Mouse (Mus musculus): ENCODE measurements at regions not wholly inside any gene's neighbourhood (a gene's known extent, or its start where the extent isn't known, plus 50 kb on each side); places are given as distances from the start of the nearest gene placed in this dataset.

DNA sequence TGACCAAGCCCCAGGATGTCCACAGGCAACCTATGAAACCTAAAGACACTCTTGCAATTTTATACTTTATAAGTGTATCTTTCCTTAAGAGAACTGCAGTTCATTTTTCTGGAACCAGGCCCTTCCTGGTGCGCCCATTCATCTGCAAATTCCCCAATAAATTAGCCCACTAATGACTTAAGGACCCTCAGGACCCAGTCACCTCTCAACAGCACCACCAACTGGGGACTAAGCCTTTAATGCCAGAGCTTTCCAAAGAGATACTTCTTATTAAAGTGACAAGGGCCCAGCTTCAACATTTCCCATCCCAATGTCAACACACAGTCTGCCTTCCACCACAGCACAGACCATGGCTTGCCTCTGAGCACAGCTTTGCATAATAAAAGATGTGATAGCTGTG is 237.6 kb upstream of the Pabpc6 start:
- DNase-seq (ENCODE audit: low spot score in 2 of 2) = no peak

- no peak for DNase-seq (ENCODE audit: low spot score in 2 of 2)
Observed at GRCm38 (mm10) chr17:9905501-9906462, 236.3 kb upstream of the Pabpc6 start.

DNA sequence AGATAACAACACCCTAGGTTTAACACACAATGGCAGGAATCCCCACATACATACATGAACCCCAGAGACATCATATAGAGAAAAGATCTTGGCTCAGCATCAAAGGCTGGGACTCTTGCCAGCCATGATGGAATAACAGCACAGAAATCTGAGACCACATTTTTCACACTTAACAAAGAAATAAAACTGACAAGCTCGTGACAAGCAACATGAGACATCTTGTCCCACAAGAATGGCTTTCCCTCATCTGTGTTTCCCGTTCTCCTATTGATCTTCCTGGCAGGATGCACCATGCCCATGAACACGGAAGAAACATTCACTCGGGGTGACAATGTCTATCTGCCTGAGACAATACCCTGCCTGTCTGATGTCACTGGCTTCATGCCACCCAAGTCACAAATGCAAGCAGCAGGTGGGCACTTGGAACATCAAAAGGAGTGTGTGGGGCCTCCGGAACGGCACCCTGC is 235.0 kb upstream of the Pabpc6 start:
- DNase-seq (ENCODE audit: low spot score in 2 of 2) = no peak

- no peak for DNase-seq (ENCODE audit: low spot score in 2 of 2)
Observed at GRCm38 (mm10) chr17:9903313-9903712, 233.8 kb upstream of the Pabpc6 start.

GRCm38 (mm10) chr17:9896964-9897363 is 227.4 kb upstream of the Pabpc6 start:
- DNase-seq (ENCODE audit: low spot score in 2 of 2) = no peak

- DNase-seq (ENCODE audit: low spot score in 2 of 2) = no peak
Observed at GRCm38 (mm10) chr17:9895686-9896082, 226.2 kb upstream of the Pabpc6 start.

DNA sequence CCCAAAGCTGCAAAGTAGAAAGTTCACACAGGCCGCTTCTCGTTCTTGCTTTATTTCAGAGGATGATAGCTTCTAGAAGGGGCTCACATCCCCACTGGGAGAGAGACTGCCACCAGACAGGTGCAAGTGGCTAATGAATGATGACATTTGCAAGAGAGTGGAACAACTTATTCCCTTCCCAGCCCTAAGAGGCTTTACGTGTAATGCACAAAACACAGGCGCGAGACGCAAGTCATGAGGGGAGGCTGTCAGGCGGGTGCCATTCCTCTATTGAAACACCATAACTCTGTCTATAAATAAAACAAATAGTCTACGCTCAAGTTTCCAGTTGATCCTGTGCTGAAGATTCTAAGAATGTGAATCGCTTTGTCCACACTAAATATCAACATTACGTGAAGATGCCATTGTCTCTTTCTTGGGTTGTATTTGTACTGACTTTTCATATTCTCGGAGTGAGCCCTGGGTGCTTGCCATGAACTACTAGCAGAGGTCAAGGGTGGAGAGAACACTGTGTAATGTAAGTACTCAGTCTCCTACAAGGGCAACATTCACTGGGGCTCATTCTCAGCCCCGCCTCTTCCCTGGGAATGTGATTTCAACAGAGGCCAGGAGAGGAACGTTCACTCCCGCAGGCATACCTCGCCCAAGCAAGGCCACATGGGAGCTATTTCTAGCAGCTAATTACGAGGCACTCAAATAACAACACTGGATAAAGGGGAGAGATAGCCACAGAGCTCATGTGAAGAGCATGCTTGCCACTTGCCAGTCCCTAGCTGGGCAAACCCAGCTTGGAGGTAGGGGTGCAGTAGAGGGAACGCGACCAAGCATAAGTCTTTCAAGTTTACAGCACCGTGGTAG is 225.5 kb upstream of the Pabpc6 start:
- DNase-seq (ENCODE audit: low spot score in 2 of 2) = no peak

DNA sequence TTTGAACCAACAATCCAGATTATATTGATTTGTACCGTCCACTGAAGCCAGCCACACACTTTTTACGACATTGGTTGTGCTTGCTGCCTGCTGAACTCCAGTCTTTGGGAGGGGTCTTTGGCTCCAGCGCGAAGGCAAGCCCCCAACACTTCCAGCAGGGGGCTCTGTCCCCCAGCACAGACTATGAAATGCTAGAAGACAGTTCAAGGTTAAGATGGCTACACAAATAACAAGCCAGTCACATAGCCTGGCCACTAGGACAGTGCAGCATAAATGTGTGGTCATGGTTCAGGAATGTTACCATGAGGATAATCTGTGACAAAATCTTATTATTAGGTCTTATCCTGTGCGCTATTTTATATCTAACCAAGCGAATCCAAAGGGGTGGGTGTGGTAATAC is 224.4 kb upstream of the Pabpc6 start:
- no peak for DNase-seq (ENCODE audit: low spot score in 2 of 2)

GRCm38 (mm10) chr17:9892776-9893175 is 223.3 kb upstream of the Pabpc6 start:
- no peak for DNase-seq (ENCODE audit: low spot score in 2 of 2)

- DNase-seq (ENCODE audit: low spot score in 2 of 2) = no peak
Observed at GRCm38 (mm10) chr17:9892141-9892540, 222.6 kb upstream of the Pabpc6 start.

- DNase-seq (ENCODE audit: low spot score in 2 of 2) = no peak
Observed at GRCm38 (mm10) chr17:9888494-9888893, 219.0 kb upstream of the Pabpc6 start.

DNA sequence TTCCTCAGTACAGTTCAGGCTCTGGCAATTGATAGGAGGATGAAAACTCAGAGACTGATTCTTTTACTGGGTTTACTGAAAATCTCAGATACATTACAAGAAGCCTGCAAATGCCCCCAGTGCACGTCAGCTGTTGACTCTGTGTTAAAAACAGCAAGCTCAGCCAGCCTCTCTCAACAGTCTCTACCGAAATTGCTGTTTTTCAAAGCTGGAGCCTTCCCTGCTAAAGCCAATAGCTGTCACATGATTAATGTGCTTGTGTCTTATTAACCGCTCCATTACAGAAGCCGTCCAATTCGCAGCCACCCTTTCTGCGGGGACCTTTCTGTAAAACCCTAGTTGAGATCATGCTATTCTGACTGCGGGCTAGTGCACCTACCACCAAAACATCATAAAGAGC is 215.6 kb upstream of the Pabpc6 start:
- no peak for DNase-seq (ENCODE audit: low spot score in 2 of 2)

GRCm38 (mm10) chr17:9882639-9883226 is 213.2 kb upstream of the Pabpc6 start:
- DNase-seq (ENCODE audit: low spot score in 2 of 2) = no peak

GRCm38 (mm10) chr17:9879556-9880206 is 210.2 kb upstream of the Pabpc6 start:
- DNase-seq (ENCODE audit: low spot score in 2 of 2) = no peak

GRCm38 (mm10) chr17:9873695-9874094 is 204.2 kb upstream of the Pabpc6 start:
- DNase-seq (ENCODE audit: low spot score in 2 of 2) = no peak

DNA sequence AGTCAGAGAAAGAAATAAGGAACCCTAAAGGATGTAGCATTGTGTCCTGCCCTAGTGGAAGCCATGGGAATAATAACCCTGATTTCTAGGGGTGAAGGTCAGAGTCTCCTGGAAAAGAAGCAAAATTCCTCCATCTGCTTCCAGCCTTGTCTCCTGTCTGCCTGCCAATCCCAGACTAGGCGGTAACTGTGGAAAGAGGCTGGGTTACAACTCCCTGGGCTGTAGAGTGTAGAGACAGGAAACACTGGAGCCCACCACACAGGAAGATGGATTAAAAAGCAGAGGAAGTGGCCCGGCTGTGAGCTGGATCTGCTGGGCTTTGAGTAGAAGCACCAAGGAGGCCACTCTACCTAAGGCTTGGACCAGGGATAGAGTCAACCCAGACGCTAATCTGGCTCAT is 200.7 kb upstream of the Pabpc6 start:
- DNase-seq (ENCODE audit: low spot score in 2 of 2) = no peak

DNA sequence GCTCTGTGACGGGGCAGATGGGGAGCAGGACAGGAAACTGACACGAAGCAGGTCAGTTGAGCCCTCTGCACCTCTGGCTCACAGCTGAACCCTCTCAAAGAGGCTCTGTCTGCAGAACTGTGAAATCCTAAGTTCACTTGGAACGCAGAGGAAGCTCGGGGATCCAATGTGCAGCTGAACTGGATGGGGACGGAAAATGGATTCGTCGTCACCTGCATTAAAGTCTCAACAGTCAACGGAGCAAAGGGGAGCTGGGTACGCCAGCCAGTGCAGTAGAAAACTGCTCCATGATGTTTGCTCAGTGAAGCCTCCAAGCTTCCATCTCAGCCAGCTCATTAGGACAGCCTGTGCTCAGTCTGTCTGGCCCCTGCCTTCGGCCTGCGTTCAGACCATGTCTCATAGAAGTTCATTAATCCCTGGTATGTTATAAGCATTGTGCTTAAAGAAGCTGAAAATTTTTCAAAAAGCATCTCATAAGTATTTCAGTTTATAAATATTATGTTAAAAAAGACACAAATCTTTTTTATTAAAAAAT is 199.3 kb upstream of the Pabpc6 start:
- DNase-seq (ENCODE audit: low spot score in 2 of 2) = no peak

DNA sequence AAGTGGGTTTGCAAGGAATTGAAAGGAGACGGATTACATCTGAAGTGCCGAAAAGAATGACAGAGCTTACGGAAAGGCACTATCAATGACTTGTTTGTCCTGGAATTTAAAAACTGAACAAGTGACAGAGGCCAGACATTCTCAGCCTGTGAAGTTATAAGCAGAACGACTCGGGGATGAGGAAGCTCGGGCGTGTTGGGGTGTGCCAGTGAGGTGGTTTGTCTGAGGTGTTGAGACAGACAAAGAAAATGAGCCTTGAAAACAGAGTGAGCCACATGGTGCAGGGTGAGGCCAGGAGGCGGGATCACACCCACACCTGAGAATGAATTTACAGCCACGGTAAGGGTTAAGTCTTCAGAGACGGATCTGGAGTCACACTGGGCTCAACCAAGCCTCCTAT is 194.7 kb upstream of the Pabpc6 start:
- DNase-seq (ENCODE audit: low spot score in 2 of 2) = no peak

DNA sequence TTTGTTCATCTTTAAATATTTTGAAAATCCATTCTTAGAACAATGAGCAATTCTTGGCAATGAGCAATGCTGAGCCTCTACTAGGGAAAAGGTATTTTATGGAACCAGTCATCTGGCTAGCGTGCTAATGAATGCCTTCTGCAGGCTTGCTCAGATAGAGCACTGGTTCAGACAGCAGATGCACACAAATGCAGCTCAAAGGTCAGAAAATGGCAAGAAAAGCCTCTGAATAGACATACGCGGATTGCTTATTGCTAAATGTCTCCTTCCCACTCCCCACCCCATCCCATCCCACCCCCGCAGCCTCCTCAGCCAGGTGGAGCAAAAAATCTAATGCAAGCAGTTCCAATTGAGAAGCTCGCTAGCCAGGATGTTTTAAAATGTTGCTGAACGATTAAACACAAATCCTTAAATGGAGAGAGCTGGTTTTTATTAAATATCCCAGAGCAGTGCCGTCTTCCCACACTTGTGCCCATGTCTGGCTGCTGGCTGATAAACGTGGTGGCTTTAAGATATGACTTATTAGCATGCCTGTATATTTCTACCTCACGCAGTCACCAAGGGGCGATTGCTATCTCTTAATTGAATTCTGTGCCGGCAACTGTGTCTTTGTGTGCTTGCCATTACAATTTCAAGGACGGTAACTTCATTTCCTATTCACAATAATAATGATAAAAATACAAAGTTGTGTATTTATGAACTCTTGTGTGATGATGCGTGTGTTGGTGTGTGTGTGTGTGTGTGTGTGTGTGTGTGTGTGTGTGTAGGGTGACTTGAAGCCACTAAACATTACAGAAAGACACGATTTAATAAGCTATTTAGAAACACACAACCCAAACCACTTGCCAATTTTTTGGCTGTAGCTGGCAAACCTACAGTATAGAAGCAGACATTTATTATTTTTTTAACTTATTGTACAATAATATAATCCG is 192.7 kb upstream of the Pabpc6 start:
- no peak for DNase-seq (ENCODE audit: low spot score in 2 of 2)

DNA sequence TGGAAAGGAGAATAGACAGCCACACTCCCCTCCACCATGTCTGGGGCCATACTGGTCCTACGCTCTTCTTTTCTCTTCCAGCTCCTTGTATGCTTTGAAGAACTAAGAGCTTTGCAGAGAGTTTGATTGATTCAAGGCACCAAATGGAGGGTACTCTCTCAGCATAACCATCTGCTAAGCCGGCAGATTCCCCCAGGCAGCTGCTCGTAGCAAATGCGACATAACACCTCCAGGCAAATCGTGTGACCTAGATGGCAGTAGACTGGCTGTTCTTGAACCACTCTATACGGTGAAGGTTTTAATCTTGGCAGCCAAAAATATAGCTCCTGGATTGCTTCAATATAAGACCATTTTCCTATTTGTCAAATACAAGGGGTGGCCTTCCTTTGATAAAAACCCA is 191.8 kb upstream of the Pabpc6 start:
- DNase-seq (ENCODE audit: low spot score in 2 of 2) = no peak
